Mouse (Mus musculus) lung, postnatal 0 days (tissue): ENCODE measurements around the gene Smtnl1.

Experiments
- CTCF ChIP-seq: IDR thresholded peaks from 2 replicates; pipeline ENCODE4 v1.5.1; 2016; ENCODE audit warnings: antibody characterized with exemption, mild to moderate bottlenecking
- EP300 ChIP-seq: IDR thresholded peaks from 2 replicates; pipeline ENCODE4 v1.6.1; 2016; ENCODE audit warnings: antibody characterized with exemption, mild to moderate bottlenecking, control low read depth

GRCm38 (mm10) chr2:84800304-84800703, 22.1 kb downstream of the Smtnl1 start:
- TF ChIP-seq CTCF (no peak), EP300 (no peak)
